Mouse (Mus musculus) liver, adult 2 months (tissue): Measurements from ENCODE around the gene Txndc8. TPM values are rescaled to one million over a fixed set of nuclear protein-coding genes. Genes with fewer than 3 reads are reported as not detected.

Experiments
- DNase-seq: peaks from one replicate; pipeline ENCODE4 v3.0.0-alpha.2; 2011; ENCODE audit warnings: low read depth, low spot score; ENCODE audit errors: extremely low read depth
- H3K27ac ChIP-seq: fragments of 200-500 bp; replicated peaks from 2 replicates; pipeline ENCODE4 v1.5.1; 2012; ENCODE audit warnings: low read depth, mild to moderate bottlenecking, control low read depth, inconsistent platforms, low read length; ENCODE audit not compliant: insufficient read depth
- H3K27me3 ChIP-seq: fragments of 200-500 bp; 2 replicates; pipeline ENCODE4 v1.6.1; 2012; ENCODE audit warnings: mild to moderate bottlenecking, moderate library complexity, low read length, inconsistent platforms; ENCODE audit not compliant: control insufficient read depth, insufficient read depth
- H3K36me3 ChIP-seq: fragments of 200-500 bp; 2 replicates; pipeline ENCODE4 v1.6.1; 2012; ENCODE audit warnings: low read length, inconsistent platforms; ENCODE audit not compliant: control insufficient read depth, insufficient read depth
- H3K4me1 ChIP-seq: fragments of 200-500 bp; 2 replicates; pipeline ENCODE4 v1.6.1; 2011; ENCODE audit warnings: low read length; ENCODE audit not compliant: control insufficient read depth, insufficient read depth
- H3K4me3 ChIP-seq: fragments of 200-500 bp; 2 replicates; pipeline ENCODE4 v1.5.1; 2011; ENCODE audit warnings: low read depth, mild to moderate bottlenecking, control low read depth, low read length, moderate library complexity; ENCODE audit not compliant: insufficient read depth
- H3K79me2 ChIP-seq: fragments of 200-500 bp; 2 replicates; pipeline ENCODE4 v1.6.1; 2012; ENCODE audit warnings: inconsistent platforms, mild to moderate bottlenecking, low read length, moderate library complexity; ENCODE audit not compliant: control insufficient read depth, insufficient read depth
- H3K9ac ChIP-seq: fragments of 200-500 bp; 2 replicates; pipeline ENCODE4 v1.6.1; 2012; ENCODE audit warnings: low read depth, mild to moderate bottlenecking, control low read depth, inconsistent platforms, low read length
- CTCF ChIP-seq: fragments of 200-500 bp; IDR thresholded peaks from 2 replicates; pipeline ENCODE4 v1.5.1; 2011; ENCODE audit warnings: low read depth, low read length, control low read depth
- POLR2A ChIP-seq: fragments of 200-500 bp; IDR thresholded peaks from 2 replicates; pipeline ENCODE4 v1.6.1; 2011; ENCODE audit warnings: low read length, control low read depth; ENCODE audit not compliant: insufficient read depth; ENCODE audit errors: extremely low read depth
- WGBS: fragments of 180-500 bp; shearing (Covaris S2); methylation state at CpG from one replicate; pipeline ENCODE4 v1.1.7; 2018; 5-methylcytosine and 5-hydroxymethylcytosine counted together
- polyA plus RNA-seq: library from polyadenylated mRNA; depleted of rRNA; stranded (reverse); fragments of >200 nt; gene quantifications from 2 replicates; pipeline ENCODE4 v1.2.3, GENCODE M21; 2012; rRNA removed
- total RNA-seq: library from RNA; depleted of rRNA; stranded (reverse); fragments of >200 nt; gene quantifications from 2 replicates; pipeline ENCODE4 v1.2.3, GENCODE M21; 2014; rRNA removed

The Txndc8 gene
- total and polyA plus RNA-seq, 2 experiments = not detected

DNA sequence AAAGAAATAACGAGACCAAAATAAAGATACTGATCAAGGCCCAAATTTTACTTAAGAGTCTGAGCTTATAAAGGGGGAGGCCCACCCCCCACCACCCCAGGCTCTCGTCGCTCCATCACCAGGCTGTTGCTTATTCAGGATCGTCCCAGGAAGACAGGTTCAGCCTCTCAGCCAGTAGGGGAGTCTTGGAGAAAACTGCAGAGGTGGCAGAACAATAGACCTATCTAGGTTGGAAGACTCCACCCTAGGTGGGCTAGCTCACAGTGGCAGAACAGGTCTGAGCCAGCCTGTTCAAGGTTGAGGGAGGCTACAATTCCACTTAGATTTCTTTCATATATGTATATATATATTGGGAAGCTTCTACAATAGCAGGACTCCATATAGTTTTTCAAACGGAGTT lies 74.7 kb downstream of the Txndc8 start:
- TF ChIP-seq POLR2A (no peak), CTCF (no peak)
- Histone ChIP-seq H3K27ac (no peak overlapping the region), H3K27me3 (no peaks in the 10 kb centered on the region), H3K9ac (no peak overlapping the region), H3K79me2 (no peaks in the 10 kb centered on the region), H3K4me1 (peaks cover 9% of the 10 kb centered on the region), H3K36me3 (no peaks in the 10 kb centered on the region), H3K4me3 (no peak overlapping the region)
- whole genome bisulfite sequencing = 77% methylated on average over 5 of the region's 5 CpGs
- DNase-seq = no peak

Other genes with a start within 250 kb of the Txndc8 start
- 3.2 and 4.9 TPM in 2 replicates for gene D630039A03Rik, start 92.8 kb downstream of the Txndc8 start, total RNA-seq
- gene D630039A03Rik, start 92.8 kb downstream of the Txndc8 start, polyA plus RNA-seq = 10.2 and 14.3 TPM in 2 replicates
- gene Txn1, start 52.7 kb downstream of the Txndc8 start, total RNA-seq = 138 and 151 TPM in 2 replicates
- gene Txn1, start 52.7 kb downstream of the Txndc8 start, polyA plus RNA-seq = 246 and 257 TPM in 2 replicates
- 0.46 and 0.60 TPM in 2 replicates for gene Svep1, start 197.7 kb upstream of the Txndc8 start, total RNA-seq
- 0.12 and 0.20 TPM in 2 replicates for gene Svep1, start 197.7 kb upstream of the Txndc8 start, polyA plus RNA-seq